Comparison of ENCODE assay signal across 24 mouse cellular contexts in genomic region chr1:77489387-77489786, GRCm38 (mm10).
"Had no signal": no experiment of that assay in that cellular context is flagged by ENCODE, and none has a peak within 500 bp of the region (broad histone marks: within the 10 kb centered on the region; RNA-seq: fewer than 3 reads in every experiment).

No protein-coding gene starts in this region.

- DNase-seq: gastrocnemius, postnatal 14 days; gastrocnemius, postnatal 36 days; heart, adult 11 months; heart, postnatal 10 days; heart, postnatal 4 days; kidney, adult 18-20 months; kidney, adult 8-10 months; kidney, postnatal 10 days; kidney, postnatal 25 days; kidney, postnatal 4 days; left cerebral cortex, postnatal 4 days had no signal

- H3K27me3 ChIP-seq: heart, embryonic 12.5 days; hindbrain, embryonic 13.5 days; hindbrain, embryonic 15.5 days; intestine, embryonic 15.5 days; limb, embryonic 13.5 days; limb, embryonic 15.5 days; liver, embryonic 12.5 days had no signal

- H3K4me1 ChIP-seq: intestine, embryonic 15.5 days; liver, embryonic 12.5 days had no signal

- H3K27ac ChIP-seq: heart, embryonic 10.5 days; hindbrain, embryonic 13.5 days; hindbrain, embryonic 15.5 days; intestine, embryonic 15.5 days; layer of hippocampus, adult 2 months; left cerebral cortex, adult 2 months; limb, embryonic 13.5 days; limb, embryonic 15.5 days; liver, embryonic 12.5 days; liver, embryonic 14.5 days had no signal

- H3K4me2 ChIP-seq: heart, embryonic 12.5 days; hindbrain, embryonic 13.5 days; hindbrain, embryonic 15.5 days; intestine, embryonic 15.5 days; limb, embryonic 13.5 days; limb, embryonic 15.5 days; liver, embryonic 12.5 days had no signal

- H3K9ac ChIP-seq: heart, embryonic 12.5 days; hindbrain, embryonic 13.5 days; hindbrain, embryonic 15.5 days; intestine, embryonic 15.5 days; limb, embryonic 13.5 days; limb, embryonic 15.5 days; liver, embryonic 12.5 days; liver, embryonic 14.5 days had no signal

- H3K4me3 ChIP-seq: heart, embryonic 10.5 days; heart, embryonic 12.5 days; hindbrain, embryonic 13.5 days; hindbrain, embryonic 15.5 days; intestine, embryonic 15.5 days; layer of hippocampus, adult 2 months; left cerebral cortex, adult 2 months; limb, embryonic 13.5 days; limb, embryonic 15.5 days; liver, embryonic 12.5 days had no signal

- ATAC-seq: inflammation-experienced regulatory T-cells, adult 6 months; intestine, embryonic 15.5 days; intestine, postnatal 0 days; liver, embryonic 12.5 days had no signal

- H3K36me3 ChIP-seq: heart, embryonic 10.5 days; heart, embryonic 12.5 days; hindbrain, embryonic 13.5 days; hindbrain, embryonic 15.5 days; intestine, embryonic 15.5 days; limb, embryonic 15.5 days; liver, embryonic 12.5 days had no signal
